Mouse (Mus musculus) duodenum, adult 2 months (tissue): Measurements from ENCODE around the gene Klf13. TPM values are rescaled to one million over a fixed set of nuclear protein-coding genes. Genes with fewer than 3 reads are reported as not detected.

Source experiments
- polyA plus RNA-seq: library from polyadenylated mRNA; depleted of rRNA; stranded (reverse); fragments of >200 nt; gene quantifications from 2 replicates; pipeline ENCODE4 v1.2.3, GENCODE M21; 2012; ENCODE audit warnings: low replicate concordance; rRNA removed

Klf13 gene
- polyA plus RNA-seq, result 30.4 and 34.1 TPM in 2 replicates

DNA sequence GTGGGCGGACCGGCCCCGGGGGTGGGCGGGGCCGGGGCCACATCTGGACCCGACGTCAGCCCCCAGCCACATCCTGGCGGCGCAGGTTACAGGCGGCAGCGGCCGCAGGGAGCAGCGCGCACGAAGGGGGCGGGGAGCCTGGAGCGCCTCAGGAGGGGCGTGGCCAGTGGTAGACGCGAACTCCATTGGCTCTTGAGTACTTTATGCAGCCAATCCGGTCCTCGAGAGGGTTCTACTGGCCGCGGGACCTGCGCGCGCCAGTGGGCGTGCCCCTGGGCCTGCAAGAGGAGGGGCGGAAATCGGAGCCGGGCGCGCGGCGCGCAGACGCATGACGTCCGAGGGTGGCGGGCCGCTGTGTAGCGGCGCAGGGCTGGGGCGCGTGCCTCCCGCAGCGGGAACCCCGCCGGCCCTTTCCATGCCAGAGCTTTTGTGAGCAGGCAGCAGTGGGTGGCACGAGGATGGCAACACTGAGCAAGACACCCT is at the start of gene Klf13:
Gene Klf13 (minus strand): TSS at position 2 of the 483 bp plus-strand sequence.

DNA sequence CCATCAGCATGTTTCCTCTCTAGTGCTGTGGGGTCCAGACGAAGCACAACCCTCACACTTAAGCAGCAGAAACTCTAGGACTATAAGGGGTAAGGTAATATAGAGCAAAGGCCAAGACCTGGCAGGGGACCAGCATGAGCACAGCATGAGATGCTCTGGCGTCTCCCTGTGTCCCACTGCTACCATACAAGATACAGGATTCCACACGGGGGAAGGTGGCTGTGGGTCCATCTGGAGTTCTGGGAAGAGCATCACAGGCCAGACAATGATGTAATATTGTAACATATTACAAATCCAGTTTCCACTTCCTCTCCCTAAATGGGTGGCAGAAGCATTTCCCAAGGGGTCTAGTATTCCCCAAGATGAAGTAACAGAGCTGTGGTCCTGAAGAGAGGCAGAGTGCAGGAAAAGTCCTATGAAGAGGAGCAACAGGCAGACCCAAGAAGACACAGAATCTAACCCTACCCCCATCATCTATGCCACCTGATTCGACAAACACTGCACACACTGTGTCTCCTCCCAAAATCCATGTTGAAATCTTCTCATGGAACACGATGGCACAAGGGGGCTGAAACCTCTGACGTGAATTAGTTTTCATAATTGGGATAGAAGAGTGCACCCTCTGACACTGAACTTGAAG is 22.3 kb downstream of the Klf13 start, which contains the start of gene E030018B13Rik:
Gene E030018B13Rik (plus strand): TSS at position 590 of the 640 bp plus-strand sequence.

Other genes with a start within 250 kb of the Klf13 start
- gene E030018B13Rik, start 22.1 kb downstream of the Klf13 start, polyA plus RNA-seq, result not detected in 2 replicates
- not detected in 2 replicates for gene Trpm1, start 214.9 kb upstream of the Klf13 start, polyA plus RNA-seq